Mouse (Mus musculus): ENCODE data around the gene Cacna2d2.

Gene Cacna2d2

GRCm38 (mm10) chr9:107399491-107399971 is at the start of gene Cacna2d2:
TSS of gene Cacna2d2 (plus strand) at chr9:107399612.
- DNase-seq (ENCODE audit: low spot score in 2 of 2) = peak; percentile 22 to 37

GRCm38 (mm10) chr9:107354826-107355225 is 44.6 kb upstream of the Cacna2d2 start:
- DNase-seq (ENCODE audit: low spot score in 2 of 2) = no peak

GRCm38 (mm10) chr9:107355870-107356765 is 43.3 kb upstream of the Cacna2d2 start:
- DNase-seq (ENCODE audit: low spot score in 2 of 2) = peak; percentile 34 to 70

- peak; percentile 84 to 89 for DNase-seq (ENCODE audit: low spot score in 2 of 2)
These were observed 41.8 kb upstream of the Cacna2d2 start for GRCm38 (mm10) chr9:107357651-107358050.

- no peak for DNase-seq (ENCODE audit: low spot score in 2 of 2)
These were observed 38.4 kb upstream of the Cacna2d2 start for GRCm38 (mm10) chr9:107360989-107361388.

GRCm38 (mm10) chr9:107366644-107367043 is 32.8 kb upstream of the Cacna2d2 start:
- peak; percentile 50 to 64 for DNase-seq (ENCODE audit: low spot score in 2 of 2)

- no peak for DNase-seq (ENCODE audit: low spot score in 2 of 2)
These were observed 31.1 kb upstream of the Cacna2d2 start for GRCm38 (mm10) chr9:107368302-107368701.

- no peak for DNase-seq (ENCODE audit: low spot score in 2 of 2)
These were observed 29.9 kb upstream of the Cacna2d2 start for GRCm38 (mm10) chr9:107369270-107370105.

GRCm38 (mm10) chr9:107370106-107370463 is 29.3 kb upstream of the Cacna2d2 start:
- no peak for DNase-seq (ENCODE audit: low spot score in 2 of 2)

- no peak for DNase-seq (ENCODE audit: low spot score in 2 of 2)
These were observed 27.0 kb upstream of the Cacna2d2 start for GRCm38 (mm10) chr9:107372441-107372840.

- no peak for DNase-seq (ENCODE audit: low spot score in 2 of 2)
These were observed 24.8 kb upstream of the Cacna2d2 start for GRCm38 (mm10) chr9:107374623-107375022.

GRCm38 (mm10) chr9:107375451-107375850 is 24.0 kb upstream of the Cacna2d2 start:
- no peak for DNase-seq (ENCODE audit: low spot score in 2 of 2)

- no peak for DNase-seq (ENCODE audit: low spot score in 2 of 2)
These were observed 21.4 kb upstream of the Cacna2d2 start for GRCm38 (mm10) chr9:107377961-107378512.

GRCm38 (mm10) chr9:107381723-107382122 is 17.7 kb upstream of the Cacna2d2 start:
- DNase-seq (ENCODE audit: low spot score in 2 of 2) = no peak

- no peak for DNase-seq (ENCODE audit: low spot score in 2 of 2)
These were observed 15.0 kb upstream of the Cacna2d2 start for GRCm38 (mm10) chr9:107384396-107384795.

GRCm38 (mm10) chr9:107386722-107387121 is 12.7 kb upstream of the Cacna2d2 start:
- no peak for DNase-seq (ENCODE audit: low spot score in 2 of 2)

- DNase-seq (ENCODE audit: low spot score in 2 of 2) = no peak
These were observed 11.7 kb upstream of the Cacna2d2 start for GRCm38 (mm10) chr9:107387708-107388107.

GRCm38 (mm10) chr9:107388263-107388662 is 11.1 kb upstream of the Cacna2d2 start:
- DNase-seq (ENCODE audit: low spot score in 2 of 2) = no peak

- DNase-seq (ENCODE audit: low spot score in 2 of 2) = no peak
These were observed 3.0 kb upstream of the Cacna2d2 start for GRCm38 (mm10) chr9:107396397-107396796.

GRCm38 (mm10) chr9:107398968-107399367 is 444 bp upstream of the Cacna2d2 start:
- no peak for DNase-seq (ENCODE audit: low spot score in 2 of 2)

GRCm38 (mm10) chr9:107400060-107400511 is 674 bp downstream of the Cacna2d2 start:
- DNase-seq (ENCODE audit: low spot score in 2 of 2) = no peak

Data from frontal cortex, postnatal 36 days (tissue).